Mouse (Mus musculus) stomach, postnatal 0 days (tissue): ENCODE measurements at regions not wholly inside any gene's neighbourhood (a gene's known extent, or its start where the extent isn't known, plus 50 kb on each side); places are given as distances from the start of the nearest gene placed in this dataset.

Source experiments
- CTCF ChIP-seq: IDR thresholded peaks from 2 replicates; pipeline ENCODE4 v1.5.1; 2016; ENCODE audit warnings: antibody characterized with exemption, low read depth, mild to moderate bottlenecking, moderate library complexity
- EP300 ChIP-seq: optimal IDR thresholded peaks from 2 replicates; pipeline ENCODE3; 2016; ENCODE audit warnings: antibody characterized with exemption

- TF ChIP-seq CTCF (no peak), EP300 (no peak)
Observed at GRCm38 (mm10) chr2:170658520-170658919, 56.7 kb upstream of the 4930470P17Rik start.
